Mouse (Mus musculus): ENCODE measurements around the gene Insrr. TPM values are rescaled to one million over a fixed set of nuclear protein-coding genes. Genes with fewer than 3 reads are reported as not detected.

The Insrr gene
- polyA plus RNA-seq, 1 experiment from 2014 or later = 0.12 TPM

DNA sequence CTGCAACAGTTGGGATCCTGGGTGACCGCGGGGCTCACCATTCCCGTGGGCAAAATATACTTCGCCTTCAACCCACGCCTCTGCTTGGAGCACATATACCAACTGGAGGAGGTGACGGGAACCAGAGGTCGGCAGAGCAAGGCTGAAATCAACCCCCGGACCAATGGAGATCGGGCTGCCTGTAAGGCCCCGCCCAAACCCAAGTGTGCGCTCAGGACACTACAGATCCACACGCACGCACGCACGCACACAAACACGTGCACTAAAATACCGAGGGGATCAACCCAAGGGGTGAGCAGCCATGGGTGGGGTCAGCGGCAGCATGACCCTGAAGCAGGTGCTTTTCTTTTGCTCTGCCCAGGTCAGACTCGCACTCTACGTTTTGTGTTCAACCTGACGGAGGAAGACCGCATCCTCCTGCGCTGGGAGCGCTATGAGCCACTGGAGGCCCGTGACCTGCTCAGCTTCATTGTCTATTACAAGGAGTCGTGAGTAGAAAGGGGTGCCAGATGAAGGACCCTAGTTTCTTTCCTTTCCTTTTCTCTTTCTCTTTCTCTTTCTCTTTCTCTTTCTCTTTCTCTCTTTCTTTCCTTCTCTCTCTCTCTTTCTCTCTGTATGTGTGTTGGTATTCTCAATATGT is 7.4 kb downstream of the Insrr start:
- no peaks in the 10 kb centered on the region for H3K36me3 ChIP-seq (ENCODE audit: control insufficient read depth, insufficient read depth, low read length)
- peak overlapping the region; percentile 12; the same call in 1 of the 2 replicates for H3K9ac ChIP-seq (ENCODE audit: low read length)
- H3K4me1 ChIP-seq (ENCODE audit: control insufficient read depth, insufficient read depth, low read length) = 0 out of 2 replicates have a peak, but pooled peaks cover 6% of the 10 kb centered on the region
- H3K9me3 ChIP-seq (ENCODE audit: control insufficient read depth, low read length) = no peaks in the 10 kb centered on the region
- H3K27me3 ChIP-seq (ENCODE audit: control insufficient read depth, insufficient read depth, low read length) = peaks cover 74% of the 10 kb centered on the region
- 0 out of 2 replicates have a peak overlapping the region, but pooled peaks have one; percentile 3 for H3K4me3 ChIP-seq (ENCODE audit: low read depth, low read length)
- 5% methylated on average over 26 of the region's 26 CpGs for WGBS
- H3K4me2 ChIP-seq (ENCODE audit: low read depth, severe bottlenecking) = peak overlapping the region; percentile 31; the same call in 1 of the 2 replicates
- ATAC-seq (ENCODE audit: insufficient number of reproducible peaks, low FRiP score, low TSS enrichment, low read depth) = 0 out of 2 replicates have a peak, but pooled peaks have one; percentile 13
- no peak for DNase-seq (ENCODE audit: low spot score)
- H3K27ac ChIP-seq (replicated peaks; ENCODE audit: low read depth, low read length) = no peak overlapping the region

DNA sequence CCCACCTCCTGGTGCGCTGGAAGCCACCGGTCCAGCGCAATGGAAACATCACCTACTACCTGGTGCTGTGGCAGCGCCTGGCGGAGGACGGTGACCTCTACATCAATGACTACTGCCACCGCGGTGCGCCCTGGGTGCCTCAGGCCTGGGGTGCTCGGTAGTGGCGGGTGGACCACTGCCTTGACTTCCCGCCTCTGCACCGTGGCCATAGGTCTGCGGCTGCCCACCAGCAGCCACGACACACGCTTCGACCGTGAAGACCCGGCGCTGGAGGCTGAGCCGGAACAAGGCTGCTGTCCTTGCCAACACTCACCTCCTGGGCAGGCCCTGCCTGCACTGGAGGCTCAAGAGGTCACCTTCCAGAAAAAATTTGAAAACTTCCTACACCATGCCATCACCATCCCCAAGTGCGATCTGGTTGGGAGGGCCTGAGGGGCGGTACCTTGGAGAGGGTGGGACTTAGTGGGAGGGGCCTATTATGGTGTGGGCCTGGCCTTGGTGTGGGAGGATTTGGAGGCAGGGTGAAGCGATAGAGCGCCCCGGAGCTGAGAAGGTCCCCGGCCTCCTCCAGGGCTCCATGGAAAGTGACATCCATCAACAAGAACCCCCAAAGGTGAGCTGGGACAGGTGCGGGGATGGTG is 12.7 kb downstream of the Insrr start:
- Histone ChIP-seq H3K4me2 (ENCODE audit: low read depth, severe bottlenecking) (peak overlapping the region; percentile 29), H3K27me3 (ENCODE audit: control insufficient read depth, insufficient read depth, low read length) (peaks cover 60% of the 10 kb centered on the region), H3K27ac (replicated peaks; ENCODE audit: low read depth, low read length) (no peak overlapping the region), H3K4me3 (ENCODE audit: low read depth, low read length) (no peak overlapping the region; the same call in 1 of the 2 replicates), H3K4me1 (ENCODE audit: control insufficient read depth, insufficient read depth, low read length) (peaks cover 4% of the 10 kb centered on the region; the same call in 1 of the 2 replicates), H3K9ac (ENCODE audit: low read length) (no peak overlapping the region), H3K36me3 (ENCODE audit: control insufficient read depth, insufficient read depth, low read length) (no peaks in the 10 kb centered on the region), H3K9me3 (ENCODE audit: control insufficient read depth, low read length) (no peaks in the 10 kb centered on the region)
- 3% methylated on average over 28 of the region's 28 CpGs for WGBS
- ATAC-seq (ENCODE audit: insufficient number of reproducible peaks, low FRiP score, low TSS enrichment, low read depth) (peak; percentile 37; the same call in 1 of the 2 replicates), DNase-seq (ENCODE audit: low spot score) (peak; percentile 32)

- no peaks in the 10 kb centered on the region for H3K36me3 ChIP-seq (ENCODE audit: control insufficient read depth, insufficient read depth, low read length)
- no peaks in the 10 kb centered on the region for H3K9me3 ChIP-seq (ENCODE audit: control insufficient read depth, low read length)
- no peak overlapping the region for H3K27ac ChIP-seq (replicated peaks; ENCODE audit: low read depth, low read length)
- no peak for DNase-seq (ENCODE audit: low spot score)
- no peak overlapping the region for H3K4me3 ChIP-seq (ENCODE audit: low read depth, low read length)
- 83% methylated on average over 8 of the region's 8 CpGs for WGBS
- no peak for ATAC-seq (ENCODE audit: insufficient number of reproducible peaks, low FRiP score, low TSS enrichment, low read depth)
- no peak overlapping the region for H3K9ac ChIP-seq (ENCODE audit: low read length)
- peaks cover 51% of the 10 kb centered on the region for H3K27me3 ChIP-seq (ENCODE audit: control insufficient read depth, insufficient read depth, low read length)
- no peak overlapping the region for H3K4me2 ChIP-seq (ENCODE audit: low read depth, severe bottlenecking)
- H3K4me1 ChIP-seq (ENCODE audit: control insufficient read depth, insufficient read depth, low read length) = peaks cover 4% of the 10 kb centered on the region; the same call in 1 of the 2 replicates
These were observed 14.5 kb downstream of the Insrr start for GRCm38 (mm10) chr3:87811297-87811696.

DNA sequence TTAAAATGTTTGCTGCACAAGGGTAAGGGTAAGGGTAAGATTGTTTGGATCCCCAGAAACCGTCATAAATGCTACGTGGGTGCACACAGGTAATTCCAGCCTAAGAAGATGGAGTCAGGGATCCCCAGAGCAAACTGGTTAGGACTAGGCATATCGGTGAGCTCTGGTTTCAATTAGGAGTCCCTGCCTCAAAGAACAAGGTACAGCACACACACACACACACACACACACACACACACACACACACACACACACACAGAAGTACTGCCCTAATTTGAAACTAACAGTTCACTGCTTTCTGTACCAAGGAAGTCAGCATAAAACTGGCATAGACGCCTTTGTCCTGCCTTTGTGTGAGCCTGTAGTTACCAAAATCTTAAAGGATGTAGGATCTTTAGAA is 15.7 kb downstream of the Insrr start:
- Histone ChIP-seq H3K4me3 (ENCODE audit: low read depth, low read length) (no peak overlapping the region), H3K27me3 (ENCODE audit: control insufficient read depth, insufficient read depth, low read length) (peaks cover 48% of the 10 kb centered on the region), H3K27ac (replicated peaks; ENCODE audit: low read depth, low read length) (no peak overlapping the region), H3K9me3 (ENCODE audit: control insufficient read depth, low read length) (no peaks in the 10 kb centered on the region), H3K4me2 (ENCODE audit: low read depth, severe bottlenecking) (no peak overlapping the region), H3K36me3 (ENCODE audit: control insufficient read depth, insufficient read depth, low read length) (no peaks in the 10 kb centered on the region), H3K9ac (ENCODE audit: low read length) (no peak overlapping the region), H3K4me1 (ENCODE audit: control insufficient read depth, insufficient read depth, low read length) (peaks cover 6% of the 10 kb centered on the region; the same call in 1 of the 2 replicates)
- ATAC-seq (ENCODE audit: insufficient number of reproducible peaks, low FRiP score, low TSS enrichment, low read depth) = no peak
- WGBS = 45% methylated on average over 4 of the region's 4 CpGs
- peak; percentile 28 for DNase-seq (ENCODE audit: low spot score)

GRCm38 (mm10) chr3:87812873-87813272 is 16.1 kb downstream of the Insrr start:
- H3K9me3 ChIP-seq (ENCODE audit: control insufficient read depth, low read length) = no peaks in the 10 kb centered on the region
- H3K27me3 ChIP-seq (ENCODE audit: control insufficient read depth, insufficient read depth, low read length) = peaks cover 45% of the 10 kb centered on the region
- ATAC-seq (ENCODE audit: insufficient number of reproducible peaks, low FRiP score, low TSS enrichment, low read depth) (no peak), DNase-seq (ENCODE audit: low spot score) (no peak)
- H3K27ac ChIP-seq (replicated peaks; ENCODE audit: low read depth, low read length) = no peak overlapping the region
- peaks cover 6% of the 10 kb centered on the region; the same call in 1 of the 2 replicates for H3K4me1 ChIP-seq (ENCODE audit: control insufficient read depth, insufficient read depth, low read length)
- no peak overlapping the region for H3K4me3 ChIP-seq (ENCODE audit: low read depth, low read length)
- no peak overlapping the region for H3K4me2 ChIP-seq (ENCODE audit: low read depth, severe bottlenecking)
- no peaks in the 10 kb centered on the region for H3K36me3 ChIP-seq (ENCODE audit: control insufficient read depth, insufficient read depth, low read length)
- H3K9ac ChIP-seq (ENCODE audit: low read length) = no peak overlapping the region
- WGBS = 53% methylated on average over 10 of the region's 10 CpGs

DNA sequence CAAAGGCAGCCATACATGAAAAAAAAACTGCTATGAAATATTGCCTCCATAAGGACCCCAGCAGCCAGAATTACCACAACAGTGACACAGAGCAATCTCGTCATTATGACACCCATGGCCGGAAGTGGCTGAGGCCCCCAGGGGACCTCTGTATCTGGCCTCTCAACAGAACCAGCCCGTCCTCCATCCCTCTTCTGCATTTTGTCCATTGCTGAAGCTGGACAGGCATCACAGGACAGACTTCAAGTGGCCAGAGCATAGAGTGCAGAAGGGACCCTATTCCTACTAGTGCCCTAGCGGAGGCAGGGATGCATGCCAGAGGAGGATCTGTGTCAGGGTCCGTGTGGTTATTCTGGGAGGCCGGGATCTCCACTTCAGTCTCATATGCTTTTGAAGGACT is 19.4 kb downstream of the Insrr start:
- Histone ChIP-seq H3K27ac (replicated peaks; ENCODE audit: low read depth, low read length) (no peak overlapping the region), H3K4me3 (ENCODE audit: low read depth, low read length) (no peak overlapping the region), H3K9ac (ENCODE audit: low read length) (no peak overlapping the region; the same call in 1 of the 2 replicates), H3K36me3 (ENCODE audit: control insufficient read depth, insufficient read depth, low read length) (no peaks in the 10 kb centered on the region), H3K9me3 (ENCODE audit: control insufficient read depth, low read length) (no peaks in the 10 kb centered on the region), H3K4me1 (ENCODE audit: control insufficient read depth, insufficient read depth, low read length) (0 out of 2 replicates have a peak, but pooled peaks cover 3% of the 10 kb centered on the region), H3K27me3 (ENCODE audit: control insufficient read depth, insufficient read depth, low read length) (peaks cover 14% of the 10 kb centered on the region), H3K4me2 (ENCODE audit: low read depth, severe bottlenecking) (no peak overlapping the region)
- WGBS = 66% methylated on average over 6 of the region's 6 CpGs
- DNase-seq (ENCODE audit: low spot score) (no peak), ATAC-seq (ENCODE audit: insufficient number of reproducible peaks, low FRiP score, low TSS enrichment, low read depth) (no peak)

DNA sequence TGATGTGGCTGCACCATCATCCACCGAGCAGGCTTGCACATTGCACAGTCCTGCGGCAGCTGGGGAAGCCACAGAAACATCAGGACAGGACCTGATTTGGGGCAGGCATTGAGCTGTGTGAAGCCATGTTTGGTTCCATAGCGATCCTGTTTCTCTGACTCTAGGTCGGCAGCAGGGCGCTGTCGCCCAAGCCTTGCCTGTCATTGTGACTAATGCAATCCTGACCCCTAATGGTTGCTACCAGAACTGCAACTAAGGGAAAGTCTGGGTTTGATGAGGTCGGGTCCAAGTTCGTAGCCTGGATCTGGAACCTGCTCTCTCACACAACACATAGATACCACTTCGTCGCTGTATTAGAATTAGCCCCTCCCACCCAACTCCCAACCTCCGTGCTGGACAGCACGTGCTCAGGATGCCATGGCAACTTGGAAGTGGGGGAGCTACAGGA is 19.9 kb downstream of the Insrr start:
- Histone ChIP-seq H3K36me3 (ENCODE audit: control insufficient read depth, insufficient read depth, low read length) (no peaks in the 10 kb centered on the region), H3K9ac (ENCODE audit: low read length) (no peak overlapping the region; the same call in 1 of the 2 replicates), H3K27me3 (ENCODE audit: control insufficient read depth, insufficient read depth, low read length) (peaks cover 10% of the 10 kb centered on the region), H3K9me3 (ENCODE audit: control insufficient read depth, low read length) (no peaks in the 10 kb centered on the region), H3K4me3 (ENCODE audit: low read depth, low read length) (no peak overlapping the region), H3K4me2 (ENCODE audit: low read depth, severe bottlenecking) (no peak overlapping the region), H3K27ac (replicated peaks; ENCODE audit: low read depth, low read length) (no peak overlapping the region), H3K4me1 (ENCODE audit: control insufficient read depth, insufficient read depth, low read length) (0 out of 2 replicates have a peak, but pooled peaks cover 3% of the 10 kb centered on the region)
- WGBS = 8% methylated on average over 12 of the region's 12 CpGs
- 0 out of 2 replicates have a peak, but pooled peaks have one; percentile 37 for ATAC-seq (ENCODE audit: insufficient number of reproducible peaks, low FRiP score, low TSS enrichment, low read depth)
- DNase-seq (ENCODE audit: low spot score) = peak; percentile 89

GRCm38 (mm10) chr3:87818226-87818625 is 21.5 kb downstream of the Insrr start:
- no peak for DNase-seq (ENCODE audit: low spot score)
- H3K9ac ChIP-seq (ENCODE audit: low read length) = no peak overlapping the region
- H3K4me3 ChIP-seq (ENCODE audit: low read depth, low read length) = no peak overlapping the region
- WGBS = 67% methylated on average over 12 of the region's 12 CpGs
- H3K4me2 ChIP-seq (ENCODE audit: low read depth, severe bottlenecking) = no peak overlapping the region
- H3K27ac ChIP-seq (replicated peaks; ENCODE audit: low read depth, low read length) = no peak overlapping the region
- peaks cover 10% of the 10 kb centered on the region for H3K27me3 ChIP-seq (ENCODE audit: control insufficient read depth, insufficient read depth, low read length)
- H3K9me3 ChIP-seq (ENCODE audit: control insufficient read depth, low read length) = no peaks in the 10 kb centered on the region
- H3K36me3 ChIP-seq (ENCODE audit: control insufficient read depth, insufficient read depth, low read length) = no peaks in the 10 kb centered on the region
- 0 out of 2 replicates have a peak, but pooled peaks cover 3% of the 10 kb centered on the region for H3K4me1 ChIP-seq (ENCODE audit: control insufficient read depth, insufficient read depth, low read length)
- no peak for ATAC-seq (ENCODE audit: insufficient number of reproducible peaks, low FRiP score, low TSS enrichment, low read depth)
